Mouse (Mus musculus): ENCODE measurements at regions not wholly inside any gene's neighbourhood (a gene's known extent, or its start where the extent isn't known, plus 50 kb on each side); places are given as distances from the start of the nearest gene placed in this dataset.

DNA sequence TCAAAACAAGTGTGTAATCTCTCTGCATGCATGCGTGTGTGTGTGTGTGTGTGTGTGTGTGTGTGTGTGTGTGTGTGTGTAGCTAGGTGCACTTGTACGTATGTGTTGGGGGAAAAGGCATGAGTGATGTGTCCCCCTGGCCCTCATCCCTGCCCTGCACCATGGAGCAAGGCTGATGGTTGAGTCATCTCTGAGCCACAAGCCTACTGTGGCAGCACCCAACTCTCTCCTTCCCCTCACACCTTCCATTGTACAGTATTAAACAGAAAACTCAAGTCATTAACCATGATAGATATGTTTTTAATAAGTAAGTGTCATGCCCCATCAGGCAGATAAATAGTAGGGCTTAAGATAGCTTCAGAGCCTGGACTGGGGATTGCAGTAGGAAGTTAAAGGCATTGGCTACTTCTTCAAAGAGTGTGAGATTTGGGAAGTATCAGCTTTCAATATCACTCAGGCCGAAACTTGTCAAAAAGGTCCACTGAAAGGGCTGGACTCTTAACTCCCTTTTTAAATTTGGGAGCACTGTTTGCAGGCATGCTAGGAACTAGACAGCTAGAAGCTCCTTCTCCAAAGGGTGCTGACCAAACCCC lies 278.2 kb downstream of the Maf start:
- no peak overlapping the region for H3K27ac ChIP-seq
- no peak for TF ChIP-seq CTCF (IDR thresholded peaks at IDR 0.05)
- DNase-seq: no peak
- intact Hi-C loops (cut with DNase I): no loop called here
- H3K4me3 ChIP-seq: no peak overlapping the region

DNA sequence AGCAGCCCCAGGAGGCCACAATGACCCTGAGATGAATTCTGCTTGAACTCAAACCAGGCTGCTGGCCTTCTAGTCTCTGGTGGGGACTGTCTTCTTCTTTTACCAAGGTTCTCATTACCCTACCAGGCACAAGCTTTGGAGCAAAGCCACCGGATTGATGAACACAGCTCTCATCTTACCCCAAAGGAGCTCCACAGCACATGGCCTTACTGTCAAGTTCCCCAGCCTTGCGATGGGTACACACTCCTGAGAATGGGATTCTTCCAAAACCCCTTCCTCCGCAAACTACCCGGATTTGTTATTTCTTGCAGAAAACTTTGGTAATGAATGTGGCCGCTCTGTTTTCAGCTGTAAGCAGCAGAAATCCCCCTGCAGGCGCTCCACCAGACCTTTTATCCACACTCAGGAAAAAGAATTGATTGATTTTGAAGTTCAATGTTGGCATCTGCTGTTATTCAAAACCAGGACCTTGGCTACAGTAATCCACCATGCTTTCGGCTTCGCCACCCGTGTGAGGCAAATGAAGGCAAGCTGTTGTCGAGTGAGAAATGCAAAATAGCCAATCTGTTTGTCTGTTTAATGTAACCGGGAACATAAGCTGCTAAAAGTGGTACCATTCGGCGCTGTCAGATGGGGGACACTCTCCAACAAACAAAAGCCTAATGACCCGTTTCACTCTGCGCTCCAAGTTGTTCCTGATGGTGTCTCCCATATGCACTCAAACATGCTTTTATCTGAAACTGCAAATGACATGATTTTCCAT lies 278.9 kb downstream of the Maf start:
- no peak for TF ChIP-seq CTCF (IDR thresholded peaks at IDR 0.05)
- Histone ChIP-seq H3K27ac (peak overlapping the region; percentile 58), H3K4me3 (no peak overlapping the region)
- intact Hi-C loops (cut with DNase I): no loop called here
- DNase-seq: peak; percentile 49

DNA sequence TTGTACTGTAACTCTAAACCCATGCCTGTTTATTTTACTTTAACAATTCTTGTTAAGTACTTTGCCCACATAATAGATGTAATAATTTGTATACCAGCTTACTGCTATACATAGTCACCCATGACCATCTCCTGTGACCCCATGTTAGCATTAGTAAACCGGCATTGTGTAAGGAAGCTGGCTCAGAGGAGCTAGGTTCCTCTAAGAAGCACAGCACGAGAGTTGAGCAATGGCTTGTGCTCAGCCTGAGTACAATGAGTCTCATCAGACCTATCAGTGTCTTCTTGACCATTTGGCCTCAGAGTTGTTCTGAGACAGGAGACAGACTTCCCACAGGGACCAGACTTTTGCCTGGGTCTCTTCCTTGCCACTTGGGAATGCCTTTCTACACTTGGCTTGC lies 279.6 kb downstream of the Maf start:
- intact Hi-C loops (cut with DNase I): no loop called here

DNA sequence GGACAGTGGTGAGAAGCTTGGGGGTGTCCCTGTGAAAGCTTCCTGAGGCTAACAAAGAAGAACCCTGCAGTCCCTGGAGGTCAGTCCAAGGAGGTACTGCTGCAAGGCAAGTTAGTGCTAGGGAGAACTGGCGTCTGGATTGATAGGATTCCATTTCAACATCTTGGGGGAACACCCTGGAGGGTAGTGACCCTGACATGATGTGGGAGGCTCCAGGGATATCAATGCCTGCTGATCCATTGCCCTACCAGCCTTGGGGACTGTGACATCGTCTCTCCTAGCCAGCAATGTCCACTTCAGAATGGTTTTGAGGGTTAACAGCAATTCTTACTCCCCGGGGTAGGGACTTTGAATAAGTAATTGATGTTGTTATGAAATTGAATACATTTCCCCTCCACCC lies 280.1 kb downstream of the Maf start:
- DNase-seq: no peak
- TF ChIP-seq CTCF (IDR thresholded peaks at IDR 0.05): no peak
- no peak overlapping the region for H3K27ac ChIP-seq
- intact Hi-C loops (cut with DNase I): no loop called here
- no peak overlapping the region for H3K4me3 ChIP-seq

More for the DNA sequence above, 279.6 kb downstream of the Maf start:
- TF ChIP-seq CTCF (IDR thresholded peaks at IDR 0.05): no peak
- no peak for DNase-seq
- peak overlapping the region; percentile 58 for H3K27ac ChIP-seq
- no peak overlapping the region for H3K4me3 ChIP-seq

DNA sequence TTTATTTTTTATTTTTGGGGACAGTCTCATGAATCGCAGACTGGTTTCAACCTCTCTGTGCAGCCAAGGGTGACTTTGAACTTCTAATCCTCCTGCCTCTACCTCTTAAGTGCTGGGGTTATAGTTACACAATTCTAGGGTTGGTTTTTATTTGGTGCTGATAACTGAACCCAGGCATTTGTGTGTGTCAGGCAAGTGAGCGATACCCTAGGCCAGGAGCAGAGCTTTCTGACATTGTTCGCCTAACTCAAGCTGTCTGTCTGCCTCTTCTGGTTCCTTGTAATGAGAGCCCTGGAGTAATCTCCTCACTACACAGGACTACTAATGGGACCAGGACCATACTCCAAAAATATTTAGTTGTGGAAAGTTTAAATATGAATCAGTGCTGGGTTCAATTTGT lies 281.1 kb downstream of the Maf start:
- no peak for TF ChIP-seq CTCF (IDR thresholded peaks at IDR 0.05)
- Histone ChIP-seq H3K27ac (no peak overlapping the region), H3K4me3 (no peak overlapping the region)
- intact Hi-C loops (cut with DNase I): no loop called here
- no peak for DNase-seq

DNA sequence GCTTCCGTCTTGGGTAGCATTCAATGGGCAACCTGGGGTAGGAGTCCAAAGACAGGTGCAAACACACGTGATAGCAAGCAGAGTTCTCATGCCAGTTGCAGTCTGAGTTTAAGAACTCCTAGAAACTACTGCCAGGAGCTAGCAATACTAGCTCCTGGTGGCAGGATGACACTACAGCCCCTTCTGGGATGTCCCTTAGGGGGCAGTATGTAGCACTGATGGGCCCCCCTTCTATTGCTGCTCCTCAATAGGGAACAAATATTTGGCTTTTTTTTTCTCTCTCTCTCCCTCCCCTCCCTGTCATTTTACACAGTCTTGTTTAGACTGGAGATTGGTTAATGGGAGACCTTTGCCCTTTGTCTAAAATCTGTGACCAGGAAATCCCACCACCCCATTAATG lies 282.2 kb downstream of the Maf start:
- no peak for DNase-seq
- TF ChIP-seq CTCF (IDR thresholded peaks at IDR 0.05): peak; percentile 33
- no peak overlapping the region for H3K4me3 ChIP-seq
- H3K27ac ChIP-seq: no peak overlapping the region
- intact Hi-C loops (cut with DNase I): no loop called here

DNA sequence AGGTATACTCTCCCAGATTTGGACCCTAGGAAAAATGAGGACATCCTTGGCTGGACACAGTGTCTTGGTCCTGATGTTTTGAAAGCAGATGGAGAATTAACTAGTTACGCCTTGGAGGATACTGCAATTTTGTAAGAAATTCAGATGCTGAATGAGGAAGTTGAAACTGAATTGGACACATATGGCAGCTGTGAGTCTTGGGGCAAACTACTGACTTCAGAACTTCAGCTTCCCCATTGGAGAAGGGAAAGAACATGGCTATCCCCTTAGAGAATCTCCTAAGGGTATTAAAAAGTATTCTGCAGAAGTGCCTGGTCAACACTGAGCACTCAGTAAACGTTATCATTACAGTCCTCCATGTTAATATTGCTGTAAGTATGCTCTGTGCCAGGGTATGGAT lies 283.9 kb downstream of the Maf start:
- TF ChIP-seq CTCF (IDR thresholded peaks at IDR 0.05): no peak
- intact Hi-C loops (cut with DNase I): no loop called here
- Histone ChIP-seq H3K4me3 (no peak overlapping the region), H3K27ac (no peak overlapping the region)
- no peak for DNase-seq

DNA sequence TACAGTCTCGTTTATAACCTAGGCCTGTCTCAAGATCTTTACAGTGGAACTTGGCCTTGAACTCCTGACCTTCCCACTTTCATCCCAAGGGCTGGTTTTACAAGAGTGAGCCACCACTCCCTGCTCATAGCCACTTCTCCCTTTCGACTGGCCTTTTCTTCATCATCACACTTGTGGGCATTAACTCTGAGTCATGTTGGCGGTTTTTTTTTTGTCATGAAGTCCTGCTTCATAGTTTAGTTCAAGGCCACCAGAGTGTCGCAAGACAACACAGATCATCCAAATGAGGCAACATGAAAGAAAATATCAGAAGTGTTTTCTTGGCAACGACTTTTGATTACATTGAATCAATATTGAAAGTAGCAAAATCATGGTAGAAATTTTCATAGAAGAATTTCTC lies 284.5 kb downstream of the Maf start:
- H3K4me3 ChIP-seq: no peak overlapping the region
- no peak for DNase-seq
- TF ChIP-seq CTCF (IDR thresholded peaks at IDR 0.05): no peak
- H3K27ac ChIP-seq: no peak overlapping the region
- intact Hi-C loops (cut with DNase I): no loop called here

DNA sequence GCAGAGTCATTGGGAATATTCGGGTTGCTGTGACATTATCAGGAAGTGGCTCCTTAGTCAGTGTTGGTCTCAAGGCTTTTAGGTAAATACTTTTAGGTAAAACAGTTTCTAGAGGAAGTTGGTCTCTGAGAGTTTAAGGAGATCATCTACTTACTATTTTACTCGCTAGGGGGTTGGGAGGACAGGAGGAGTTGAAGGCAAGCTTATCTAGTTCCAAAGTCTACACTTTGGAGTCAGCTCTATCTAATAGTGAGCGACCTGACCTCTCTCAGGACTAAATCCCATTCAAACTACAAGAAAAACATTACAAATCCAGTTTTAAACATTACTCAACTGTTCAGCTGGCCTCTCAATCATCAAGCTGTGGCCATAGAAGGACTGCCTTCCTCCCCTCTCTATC lies 287.1 kb downstream of the Maf start:
- Histone ChIP-seq H3K27ac (no peak overlapping the region), H3K4me3 (no peak overlapping the region)
- no peak for TF ChIP-seq CTCF (IDR thresholded peaks at IDR 0.05)
- intact Hi-C loops (cut with DNase I): no loop called here
- DNase-seq: no peak

DNA sequence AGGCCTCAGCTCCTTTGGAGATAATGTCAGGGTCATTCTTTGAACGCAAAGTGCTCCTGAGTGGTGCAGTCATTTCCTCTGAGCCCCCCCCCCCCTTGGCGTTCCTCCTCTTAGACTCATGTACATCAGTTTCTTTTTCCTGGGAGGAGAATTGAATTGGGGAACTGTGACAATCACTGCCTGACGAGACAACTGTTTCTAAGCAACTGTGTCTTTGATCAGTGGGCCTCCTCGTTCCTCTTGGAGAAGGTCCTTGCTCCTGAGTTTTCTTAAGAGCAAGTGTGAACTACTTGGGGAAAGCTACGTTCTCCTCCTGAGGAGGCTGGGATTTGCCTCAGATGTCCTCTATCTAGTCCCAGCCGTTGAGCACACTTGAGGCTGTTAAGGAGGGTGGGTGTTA lies 287.5 kb downstream of the Maf start:
- intact Hi-C loops (cut with DNase I): no loop called here
- TF ChIP-seq CTCF (IDR thresholded peaks at IDR 0.05): no peak
- DNase-seq: no peak
- no peak overlapping the region for H3K4me3 ChIP-seq
- H3K27ac ChIP-seq: no peak overlapping the region

DNA sequence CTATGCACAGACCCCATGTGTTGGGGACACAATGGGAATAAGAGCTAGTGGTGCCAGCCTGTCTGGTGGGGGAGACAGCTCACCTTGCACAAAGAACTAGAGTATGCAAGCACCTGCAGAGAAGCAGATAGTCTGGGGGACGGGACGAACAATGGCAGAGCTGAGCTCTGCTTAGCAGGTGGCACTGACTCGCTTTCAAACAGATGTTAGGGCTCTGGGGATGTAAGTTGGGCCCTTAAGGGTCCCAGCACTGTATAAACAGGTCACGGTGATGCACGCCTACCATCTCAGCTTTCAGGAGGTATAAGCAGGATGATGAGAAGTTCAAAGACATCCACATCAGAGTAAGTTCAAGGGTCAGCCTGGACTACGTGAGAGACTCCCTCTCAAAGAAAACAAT lies 289.5 kb downstream of the Maf start:
- TF ChIP-seq CTCF (IDR thresholded peaks at IDR 0.05): no peak
- intact Hi-C loops (cut with DNase I): no loop called here
- no peak for DNase-seq
- Histone ChIP-seq H3K27ac (no peak overlapping the region), H3K4me3 (no peak overlapping the region)

DNA sequence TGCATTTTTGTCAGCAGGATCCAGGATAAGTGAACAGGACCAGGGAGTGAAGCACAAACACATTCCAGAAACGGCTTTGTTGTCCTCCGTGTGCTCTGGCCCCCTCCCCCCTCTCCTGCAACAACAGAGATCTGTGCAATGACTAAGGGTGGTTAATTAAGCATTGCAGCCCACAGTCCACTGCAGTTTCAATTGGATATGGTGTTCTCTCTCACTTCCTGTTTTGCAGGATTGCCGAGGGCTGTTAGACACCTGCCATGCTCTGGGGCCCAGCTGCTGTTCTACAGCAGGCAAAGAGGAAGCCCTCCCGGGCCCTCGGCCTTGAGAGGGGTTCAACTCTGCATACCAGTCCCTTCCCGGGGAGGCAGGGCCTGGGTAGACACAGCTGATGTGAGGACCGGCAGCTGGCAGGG lies 293.5 kb downstream of the Maf start:
- TF ChIP-seq CTCF (IDR thresholded peaks at IDR 0.05): no peak
- Histone ChIP-seq H3K27ac (no peak overlapping the region), H3K4me3 (no peak overlapping the region)
- intact Hi-C loops (cut with DNase I): no loop called here
- DNase-seq: peak; percentile 48

DNA sequence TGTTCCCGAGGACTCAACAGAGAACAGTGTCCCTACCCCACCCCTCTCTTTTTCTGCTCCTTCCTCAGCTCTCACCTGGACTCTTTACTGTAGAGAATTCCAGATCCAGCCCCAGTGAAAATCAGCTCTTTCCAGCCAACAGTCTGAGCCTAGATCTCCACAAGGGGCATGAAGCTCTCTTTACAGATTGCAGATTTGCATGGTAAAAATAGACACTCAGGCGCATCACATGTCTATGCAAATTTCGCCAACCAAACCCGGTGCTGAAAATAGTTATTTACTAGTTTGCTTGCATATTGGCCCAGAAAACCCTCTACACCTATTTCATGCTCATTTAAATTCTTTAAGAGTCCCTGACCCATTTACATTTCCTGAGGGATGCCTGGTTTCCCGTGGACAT lies 295.8 kb downstream of the Maf start:
- TF ChIP-seq CTCF (IDR thresholded peaks at IDR 0.05): no peak
- intact Hi-C loops (cut with DNase I): no loop called here
- Histone ChIP-seq H3K27ac (no peak overlapping the region), H3K4me3 (no peak overlapping the region)
- no peak for DNase-seq

DNA sequence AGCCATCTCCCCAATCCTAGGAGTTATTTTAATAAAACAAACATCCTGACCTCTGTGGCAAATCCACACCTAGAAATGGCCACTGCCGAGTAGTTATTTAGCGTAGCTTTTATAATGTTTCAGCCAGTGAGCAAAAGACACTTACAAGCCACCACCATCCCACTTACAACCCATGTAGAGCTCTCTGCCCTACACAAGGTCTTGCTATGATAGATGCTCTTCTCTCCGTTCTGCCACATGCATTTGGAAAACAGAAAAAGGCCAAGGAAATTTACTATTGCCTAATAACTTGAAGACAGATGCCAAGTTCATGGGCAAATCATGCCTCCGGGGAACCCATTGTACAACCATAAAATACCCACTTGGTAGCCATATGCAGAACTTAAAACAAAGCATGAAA lies 296.5 kb downstream of the Maf start:
- Histone ChIP-seq H3K27ac (no peak overlapping the region), H3K4me3 (no peak overlapping the region)
- intact Hi-C loops (cut with DNase I): no loop called here
- TF ChIP-seq CTCF (IDR thresholded peaks at IDR 0.05): no peak
- no peak for DNase-seq

Measured in gastrocnemius, adult 2 months (tissue).